Comparison of ENCODE assay signal across 8 mouse cellular contexts in genomic region chr13:38657865-38658264, GRCm38 (mm10). TPM values are rescaled to one million over a fixed set of nuclear protein-coding genes. Genes with fewer than 3 reads are reported as not detected.
DNase-seq lines count a peak whose midpoint lies in the region; ATAC-seq lines count a peak whose summit lies in the region.

No protein-coding gene starts in this region.

- peak overlapping the region; percentile 96 for H3K4me3 ChIP-seq in embryonic facial prominence, embryonic 11.5 days (ENCODE audit: low read depth, low read length)
- peak overlapping the region; percentile 83 for H3K4me3 ChIP-seq in limb, embryonic 11.5 days (ENCODE audit: low read depth, low read length)
- peak overlapping the region; percentile 91 for H3K4me3 ChIP-seq in neural tube, embryonic 14.5 days (ENCODE audit: low read depth, low read length)

- H3K27me3 ChIP-seq in embryonic facial prominence, embryonic 11.5 days (ENCODE audit: control insufficient read depth, insufficient read depth, low read length): no peaks in the 10 kb centered on the region
- no peaks in the 10 kb centered on the region for H3K27me3 ChIP-seq in limb, embryonic 11.5 days (ENCODE audit: control insufficient read depth, insufficient read depth, low read length)
- H3K27me3 ChIP-seq in neural tube, embryonic 14.5 days (ENCODE audit: control insufficient read depth, insufficient read depth, low read length): no peaks in the 10 kb centered on the region

- H3K9ac ChIP-seq in embryonic facial prominence, embryonic 11.5 days (replicated peaks; ENCODE audit: low read length): peak overlapping the region; percentile 95
- H3K9ac ChIP-seq in limb, embryonic 11.5 days (ENCODE audit: low read length): peak overlapping the region; percentile 92
- H3K9ac ChIP-seq in neural tube, embryonic 14.5 days (replicated peaks; ENCODE audit: low read depth, low read length): peak overlapping the region; percentile 81

- intact Hi-C loops in left cerebral cortex, postnatal 4 days (cut with DNase I): no loop called here
- intact Hi-C loops in left cerebral cortex, postnatal 14 days (cut with DNase I): no loop called here

- no peaks in the 10 kb centered on the region for H3K4me1 ChIP-seq in embryonic facial prominence, embryonic 11.5 days (ENCODE audit: control insufficient read depth, insufficient read depth, low read length)
- H3K4me1 ChIP-seq in limb, embryonic 11.5 days (ENCODE audit: control insufficient read depth, insufficient read depth, low read length): peaks cover 7% of the 10 kb centered on the region
- H3K4me1 ChIP-seq in neural tube, embryonic 14.5 days (ENCODE audit: control insufficient read depth, insufficient read depth, low read length): peaks cover 6% of the 10 kb centered on the region; the same call in 1 of the 2 replicates

- WGBS in embryonic facial prominence, embryonic 11.5 days: 19% methylated on average over 4 of the region's 4 CpGs
- 19% methylated on average over 4 of the region's 4 CpGs for WGBS in limb, embryonic 11.5 days
- 16% methylated on average over 4 of the region's 4 CpGs for WGBS in neural tube, embryonic 14.5 days

- DNase-seq in left cerebral cortex, postnatal 4 days: peak; percentile 15
- no peak for DNase-seq in left cerebral cortex, postnatal 14 days (ENCODE audit: low spot score in 2 of 2)
- DNase-seq in embryonic facial prominence, embryonic 11.5 days (ENCODE audit: low spot score): no peak
- DNase-seq in limb, embryonic 11.5 days (ENCODE audit: low spot score): no peak
- DNase-seq in layer of hippocampus, adult 11-12 months (ENCODE audit: low spot score): no peak
- DNase-seq in left cerebral cortex, adult 8-10 months (ENCODE audit: low spot score in 2 of 2): no peak
- no peak for DNase-seq in adrenal gland, adult 2 months

- peak overlapping the region; percentile 76 for H3K4me2 ChIP-seq in embryonic facial prominence, embryonic 11.5 days (ENCODE audit: low read depth, low read length)
- peak overlapping the region; percentile 66 for H3K4me2 ChIP-seq in limb, embryonic 11.5 days (ENCODE audit: low read depth, severe bottlenecking)
- peak overlapping the region; percentile 70 for H3K4me2 ChIP-seq in neural tube, embryonic 14.5 days (ENCODE audit: low read depth, low read length)

- peaks cover 2% of the 10 kb centered on the region; the same call in 1 of the 2 replicates for H3K36me3 ChIP-seq in embryonic facial prominence, embryonic 11.5 days (replicated peaks; ENCODE audit: control insufficient read depth, insufficient read depth, low read depth, low read length)
- H3K36me3 ChIP-seq in limb, embryonic 11.5 days (ENCODE audit: control insufficient read depth, insufficient read depth, low read length): peaks cover 14% of the 10 kb centered on the region
- H3K36me3 ChIP-seq in neural tube, embryonic 14.5 days (ENCODE audit: control insufficient read depth, insufficient read depth, low read length): peaks cover 29% of the 10 kb centered on the region

- no peak for ATAC-seq in embryonic facial prominence, embryonic 11.5 days (replicated peaks; ENCODE audit: insufficient number of reproducible peaks, low FRiP score, low TSS enrichment, low read depth)
- no peak for ATAC-seq in limb, embryonic 11.5 days (ENCODE audit: insufficient number of reproducible peaks, low FRiP score, low TSS enrichment, low read depth)
- ATAC-seq in neural tube, embryonic 14.5 days (ENCODE audit: low read depth): no peak

- no peaks in the 10 kb centered on the region for H3K9me3 ChIP-seq in embryonic facial prominence, embryonic 11.5 days (replicated peaks; ENCODE audit: control insufficient read depth, low read length)
- no peaks in the 10 kb centered on the region for H3K9me3 ChIP-seq in limb, embryonic 11.5 days (ENCODE audit: control insufficient read depth, low read length)
- no peaks in the 10 kb centered on the region for H3K9me3 ChIP-seq in neural tube, embryonic 14.5 days (ENCODE audit: control insufficient read depth, low read length)

- no peak overlapping the region for H3K27ac ChIP-seq in embryonic facial prominence, embryonic 11.5 days (replicated peaks; ENCODE audit: low read depth, low read length)
- no peak overlapping the region for H3K27ac ChIP-seq in limb, embryonic 11.5 days (replicated peaks; ENCODE audit: low read depth, low read length)
- no peak overlapping the region; the same call in 1 of the 2 replicates for H3K27ac ChIP-seq in neural tube, embryonic 14.5 days (ENCODE audit: low read depth, low read length)

RNA-seq across cellular contexts. Expression of gene Eef1e1, which starts 1.0 kb away (rescaled TPM):
- 10 to 100 TPM; 65.3 to 72.2 TPM for total RNA-seq in left cerebral cortex, postnatal 4 days (2021)
- 10 to 100 TPM; 33.5 to 33.6 TPM for total RNA-seq in left cerebral cortex, postnatal 14 days (2021)
- 54.6 and 56.3 TPM in 2 replicates for polyA plus RNA-seq in embryonic facial prominence, embryonic 11.5 days (2014; fragmentation: Nextera tagmentation; extraction: Ambion mirVana)
- 48.4 and 49.6 TPM in 2 replicates for polyA plus RNA-seq in limb, embryonic 11.5 days (2014; fragmentation: Nextera tagmentation; extraction: Ambion mirVana)
- polyA plus RNA-seq in neural tube, embryonic 14.5 days (2014; fragmentation: Nextera tagmentation; extraction: Ambion mirVana): 84.0 and 109 TPM in 2 replicates
- 10 to 100 TPM; 20.4 to 33.1 (median 31.2) TPM for total RNA-seq in left cerebral cortex, adult 8-10 months (2022)
- total RNA-seq in adrenal gland, adult 2 months (2021): 10 to 100 TPM; 32.0 to 39.7 TPM
- 1.5 and 1.7 TPM in 2 replicates for polyA plus RNA-seq in adrenal gland, adult 2 months (2012; rRNA removed)

RNA-seq across cellular contexts. Expression of gene Bloc1s5, which starts 23.0 kb away (rescaled TPM):
- 10 to 100 TPM; 10.4 to 11.4 TPM for total RNA-seq in left cerebral cortex, postnatal 4 days (2021)
- 10 to 100 TPM in 1 of 2 experiments, 1 to 10 TPM in 1; 7.3 to 10.8 TPM for total RNA-seq in left cerebral cortex, postnatal 14 days (2021)
- 27.9 and 31.4 TPM in 2 replicates for polyA plus RNA-seq in embryonic facial prominence, embryonic 11.5 days (2014; fragmentation: Nextera tagmentation; extraction: Ambion mirVana)
- polyA plus RNA-seq in limb, embryonic 11.5 days (2014; fragmentation: Nextera tagmentation; extraction: Ambion mirVana): 21.3 and 26.0 TPM in 2 replicates
- 18.1 and 20.7 TPM in 2 replicates for polyA plus RNA-seq in neural tube, embryonic 14.5 days (2014; fragmentation: Nextera tagmentation; extraction: Ambion mirVana)
- 10 to 100 TPM; 10.4 to 13.1 (median 11.9) TPM for total RNA-seq in left cerebral cortex, adult 8-10 months (2022)
- total RNA-seq in adrenal gland, adult 2 months (2021): 10 to 100 TPM; 18.3 to 25.2 TPM
- 5.3 and 5.9 TPM in 2 replicates for polyA plus RNA-seq in adrenal gland, adult 2 months (2012; rRNA removed)
